9 mouse cellular contexts compared by ENCODE assay signal in genomic region chr8:126309015-126309414, GRCm38 (mm10). TPM values are rescaled to one million over a fixed set of nuclear protein-coding genes. Genes with fewer than 3 reads are reported as not detected.
A peak's percentile ranks its signal among the peaks of the same experiment; 100 is the strongest.
DNase-seq lines count a peak whose midpoint lies in the region; ATAC-seq and TF ChIP-seq lines count a peak whose summit lies in the region.
"Had no signal": no experiment of that assay in that cellular context is flagged by ENCODE, and none has a peak within 500 bp of the region (broad histone marks: within the 10 kb centered on the region; RNA-seq: fewer than 3 reads in every experiment).

No protein-coding gene starts in this region.

- no peak overlapping the region for H3K4me2 ChIP-seq in kidney, embryonic 15.5 days

- DNase-seq in kidney, adult 11 months, result peak; percentile 95
- peak; percentile 74 for DNase-seq in NIH3T3 (ENCODE audit: low read depth)
- peak; percentile 80 for DNase-seq in brain, embryonic 14.5 days (ENCODE audit: low read depth)
- DNase-seq in kidney, postnatal 4 days, result peak; percentile 77 to 87
- no peak for DNase-seq in thymus, postnatal 25 days
- DNase-seq in layer of hippocampus, adult 18-20 months (ENCODE audit: low spot score in 2 of 2), result no peak

- no peak overlapping the region for H3K9ac ChIP-seq in kidney, embryonic 15.5 days

- TF ChIP-seq POLR2A in brain, embryonic 14.5 days (IDR thresholded peaks at IDR 0.05; ENCODE audit: borderline replicate concordance, extremely low read depth, insufficient read depth, insufficient read length, poor library complexity, severe bottlenecking), result no peak

- H3K4me3 ChIP-seq in kidney, embryonic 15.5 days (replicated peaks), result no peak overlapping the region
- H3K4me3 ChIP-seq: megakaryocyte, embryonic 14.5 days had no signal

- H3K9me3 ChIP-seq in kidney, embryonic 15.5 days (replicated peaks), result 0 out of 2 replicates have a peak, but pooled peaks cover 3% of the 10 kb centered on the region

- no peaks in the 10 kb centered on the region for H3K27me3 ChIP-seq in kidney, embryonic 15.5 days
- H3K27me3 ChIP-seq: megakaryocyte, embryonic 14.5 days had no signal

- ATAC-seq in kidney, embryonic 15.5 days (replicated peaks; ENCODE audit: low FRiP score), result no peak
- ATAC-seq in CD4-positive, CD25-positive, alpha-beta regulatory T cell, adult 4 months, result no peak

- H3K27ac ChIP-seq in kidney, embryonic 15.5 days, result no peak overlapping the region

- no peak for TF ChIP-seq CTCF in brain, embryonic 14.5 days (IDR thresholded peaks at IDR 0.05; ENCODE audit: borderline replicate concordance, extremely low read depth, insufficient read depth, insufficient read length)

- H3K36me3 ChIP-seq in kidney, embryonic 15.5 days, result no peaks in the 10 kb centered on the region

- 0 out of 2 replicates have a peak, but pooled peaks cover 5% of the 10 kb centered on the region for H3K4me1 ChIP-seq in kidney, embryonic 15.5 days
- H3K4me1 ChIP-seq: megakaryocyte, embryonic 14.5 days had no signal

- WGBS in kidney, embryonic 15.5 days, result 15% methylated on average over 1 of the region's 1 CpGs

RNA-seq across cellular contexts. Expression of gene Slc35f3, which starts 10.7 kb away (rescaled TPM):
- 0.87 and 1.1 TPM in 2 replicates for polyA plus RNA-seq in kidney, embryonic 15.5 days (2015; fragmentation: Nextera tagmentation; extraction: Ambion mirVana)
- 0.67 and 1.8 TPM in 2 replicates for polyA plus RNA-seq in brain, embryonic 14.5 days (2012; rRNA removed)
- polyA plus RNA-seq in CD4-positive, CD25-positive, alpha-beta regulatory T cell, adult 4 months (2017; shearing (Covaris generic)), result not detected
- total RNA-seq in layer of hippocampus, adult 18-20 months (2021), result 10 to 100 TPM; 40.2 to 45.2 TPM

Comparison
In these comparisons a context has a peak if more than half of its experiments do, and no peak if none do; other contexts are left out.
1. DNase-seq: peak in kidney, adult 11 months (single experiment), NIH3T3 (single experiment), brain, embryonic 14.5 days (single experiment) and kidney, postnatal 4 days (2 of 2); none in thymus, postnatal 25 days (single experiment) and layer of hippocampus, adult 18-20 months (0 of 2).